In genomic region chr1:130742201-130742600, GRCm38 (mm10) we compare ENCODE assay signal across 28 mouse cellular contexts. TPM values are rescaled to one million over a fixed set of nuclear protein-coding genes. Genes with fewer than 3 reads are reported as not detected.
DNase-seq lines count a peak whose midpoint lies in the region; ATAC-seq and TF ChIP-seq lines count a peak whose summit lies in the region.
"Had no signal": no experiment of that assay in that cellular context is flagged by ENCODE, and none has a peak within 500 bp of the region (broad histone marks: within the 10 kb centered on the region; RNA-seq: fewer than 3 reads in every experiment).

No protein-coding gene starts in this region.

- no peak for TF ChIP-seq CTCF in midbrain, postnatal 0 days (IDR thresholded peaks at IDR 0.05)

- no peak for DNase-seq in heart, postnatal 14 days
- DNase-seq in midbrain, embryonic 10.5 days (ENCODE audit: low spot score), result no peak
- DNase-seq in midbrain, postnatal 0 days (ENCODE audit: low spot score), result no peak
- no peak for DNase-seq in liver, embryonic 13.5 days
- DNase-seq in layer of hippocampus, adult 9-10 months (ENCODE audit: low spot score), result no peak
- DNase-seq: adrenal gland, postnatal 10 days; cerebellum, adult 8-10 months; cerebellum, postnatal 36 days; forebrain, postnatal 0 days; gastrocnemius, postnatal 25 days; heart, adult 2 months; kidney, adult 8-10 months; kidney, postnatal 10 days; left cerebral cortex, postnatal 4 days had no signal

- ATAC-seq in heart, embryonic 11.5 days (replicated peaks; ENCODE audit: insufficient number of reproducible peaks, low FRiP score, low TSS enrichment), result no peak
- no peak for ATAC-seq in midbrain, postnatal 0 days (ENCODE audit: low FRiP score)
- no peak for ATAC-seq in liver, embryonic 13.5 days (ENCODE audit: low read depth)
- ATAC-seq in activated CD4-positive, CD25-positive, alpha-beta regulatory T cell, adult 4 months, result no peak
- ATAC-seq: forebrain, postnatal 0 days; inflammation-experienced regulatory T-cells, adult 6 months; lung, postnatal 0 days had no signal

- no peaks in the 10 kb centered on the region for H3K9me3 ChIP-seq in heart, embryonic 11.5 days (replicated peaks; ENCODE audit: control insufficient read depth, low read length)
- H3K9me3 ChIP-seq in midbrain, embryonic 10.5 days (replicated peaks), result no peaks in the 10 kb centered on the region
- no peaks in the 10 kb centered on the region for H3K9me3 ChIP-seq in midbrain, postnatal 0 days (ENCODE audit: low read length)
- no peaks in the 10 kb centered on the region for H3K9me3 ChIP-seq in liver, embryonic 13.5 days (replicated peaks)

- no peaks in the 10 kb centered on the region for H3K36me3 ChIP-seq in heart, embryonic 11.5 days (ENCODE audit: control insufficient read depth, insufficient read depth, low read length)
- no peaks in the 10 kb centered on the region for H3K36me3 ChIP-seq in midbrain, embryonic 10.5 days
- no peaks in the 10 kb centered on the region for H3K36me3 ChIP-seq in midbrain, postnatal 0 days (ENCODE audit: insufficient read depth, low read length)
- H3K36me3 ChIP-seq in liver, embryonic 13.5 days, result peaks cover 19% of the 10 kb centered on the region

- no peaks in the 10 kb centered on the region for H3K27me3 ChIP-seq in heart, embryonic 11.5 days (ENCODE audit: control insufficient read depth, insufficient read depth, low read length)
- no peaks in the 10 kb centered on the region for H3K27me3 ChIP-seq in midbrain, embryonic 10.5 days (ENCODE audit: low read depth, poor library complexity, severe bottlenecking)
- no peaks in the 10 kb centered on the region for H3K27me3 ChIP-seq in midbrain, postnatal 0 days (ENCODE audit: insufficient read depth, low read length)
- no peaks in the 10 kb centered on the region for H3K27me3 ChIP-seq in liver, embryonic 13.5 days

- intact Hi-C loops in heart, postnatal 14 days (cut with DNase I), result no loop called here

- H3K27ac ChIP-seq in heart, embryonic 11.5 days (ENCODE audit: low read depth, low read length), result peak overlapping the region; percentile 91
- peak overlapping the region; percentile 39; the same call in 1 of the 2 replicates for H3K27ac ChIP-seq in midbrain, embryonic 10.5 days (replicated peaks)
- H3K27ac ChIP-seq in midbrain, postnatal 0 days (ENCODE audit: low read depth, low read length), result no peak overlapping the region
- H3K27ac ChIP-seq in liver, embryonic 13.5 days, result peak overlapping the region; percentile 98
- H3K27ac ChIP-seq: heart, adult 2 months; hindbrain, embryonic 14.5 days; macrophage had no signal

- peaks cover 16% of the 10 kb centered on the region for H3K4me1 ChIP-seq in heart, embryonic 11.5 days (ENCODE audit: control insufficient read depth, insufficient read depth, low read length)
- H3K4me1 ChIP-seq in midbrain, embryonic 10.5 days, result peaks cover 6% of the 10 kb centered on the region; the same call in 1 of the 2 replicates
- H3K4me1 ChIP-seq in midbrain, postnatal 0 days (ENCODE audit: insufficient read depth, low read length), result no peaks in the 10 kb centered on the region
- H3K4me1 ChIP-seq in liver, embryonic 13.5 days (replicated peaks), result peaks cover 98% of the 10 kb centered on the region

- no peak overlapping the region for H3K9ac ChIP-seq in heart, embryonic 11.5 days (ENCODE audit: low read depth, low read length)
- H3K9ac ChIP-seq in midbrain, postnatal 0 days (replicated peaks; ENCODE audit: low read length, poor library complexity, severe bottlenecking), result no peak overlapping the region
- H3K9ac ChIP-seq in liver, embryonic 13.5 days, result peak overlapping the region; percentile 87
- H3K9ac ChIP-seq: forebrain, postnatal 0 days; hindbrain, embryonic 14.5 days had no signal

- no peak overlapping the region for H3K4me2 ChIP-seq in heart, embryonic 11.5 days
- H3K4me2 ChIP-seq in midbrain, postnatal 0 days (ENCODE audit: low read depth, low read length, poor library complexity, severe bottlenecking), result no peak overlapping the region
- peak overlapping the region; percentile 80 for H3K4me2 ChIP-seq in liver, embryonic 13.5 days
- H3K4me2 ChIP-seq: hindbrain, embryonic 14.5 days had no signal

- H3K4me3 ChIP-seq in heart, embryonic 11.5 days (ENCODE audit: low read depth, low read length), result no peak overlapping the region
- no peak overlapping the region for H3K4me3 ChIP-seq in midbrain, embryonic 10.5 days
- no peak overlapping the region for H3K4me3 ChIP-seq in midbrain, postnatal 0 days (ENCODE audit: low read depth, low read length)
- no peak overlapping the region for H3K4me3 ChIP-seq in liver, embryonic 13.5 days (replicated peaks)
- H3K4me3 ChIP-seq: heart, adult 2 months had no signal

- 80% methylated on average over 7 of the region's 7 CpGs for WGBS in heart, embryonic 11.5 days (ENCODE audit: insufficient replicate concordance)
- 89% methylated on average over 7 of the region's 7 CpGs for WGBS in midbrain, embryonic 10.5 days
- WGBS in midbrain, postnatal 0 days, result 89% methylated on average over 7 of the region's 7 CpGs
- WGBS in liver, embryonic 13.5 days (ENCODE audit: insufficient replicate concordance), result 69% methylated on average over 7 of the region's 7 CpGs

RNA-seq across cellular contexts. Expression of gene AA986860, which starts 10.4 kb away (rescaled TPM):
- 0.69 and 1.2 TPM in 2 replicates for polyA plus RNA-seq in heart, embryonic 11.5 days (2014; fragmentation: Nextera tagmentation; extraction: Ambion mirVana)
- under 1 TPM; 0.57 to 0.73 TPM for total RNA-seq in heart, postnatal 14 days (2021)
- 0.42 TPM in 2 replicates for polyA plus RNA-seq in midbrain, embryonic 10.5 days (2016; fragmentation: Nextera tagmentation; extraction: Ambion mirVana)
- total RNA-seq in midbrain, postnatal 0 days (2014; rRNA removed), result 0.71 and 0.99 TPM in 2 replicates
- polyA plus RNA-seq in midbrain, postnatal 0 days (2015; fragmentation: Nextera tagmentation; extraction: Ambion mirVana), result 0.42 TPM in 2 replicates
- polyA plus RNA-seq in liver, embryonic 13.5 days (2015; fragmentation: Nextera tagmentation; extraction: Ambion mirVana), result 6.2 and 8.3 TPM in 2 replicates
- polyA plus RNA-seq in activated CD4-positive, CD25-positive, alpha-beta regulatory T cell, adult 4 months (2017; shearing (Covaris generic)), result under 1 TPM; 0.25 to 0.34 TPM

RNA-seq across cellular contexts. Expression of gene Pfkfb2, which starts 13.1 kb away (rescaled TPM):
- 4.8 and 5.4 TPM in 2 replicates for polyA plus RNA-seq in heart, embryonic 11.5 days (2014; fragmentation: Nextera tagmentation; extraction: Ambion mirVana)
- total RNA-seq in heart, postnatal 14 days (2021), result 10 to 100 TPM; 65.7 to 70.8 TPM
- 5.5 and 8.1 TPM in 2 replicates for polyA plus RNA-seq in midbrain, embryonic 10.5 days (2016; fragmentation: Nextera tagmentation; extraction: Ambion mirVana)
- 26.6 and 41.0 TPM in 2 replicates for total RNA-seq in midbrain, postnatal 0 days (2014; rRNA removed)
- polyA plus RNA-seq in midbrain, postnatal 0 days (2015; fragmentation: Nextera tagmentation; extraction: Ambion mirVana), result 16.9 and 17.2 TPM in 2 replicates
- 4.5 and 5.4 TPM in 2 replicates for polyA plus RNA-seq in liver, embryonic 13.5 days (2015; fragmentation: Nextera tagmentation; extraction: Ambion mirVana)
- polyA plus RNA-seq in activated CD4-positive, CD25-positive, alpha-beta regulatory T cell, adult 4 months (2017; shearing (Covaris generic)), result 1 to 10 TPM; 2.7 to 3.9 TPM

RNA-seq across cellular contexts. Expression of gene Yod1, which starts 25.1 kb away (rescaled TPM):
- 6.5 and 11.1 TPM in 2 replicates for polyA plus RNA-seq in heart, embryonic 11.5 days (2014; fragmentation: Nextera tagmentation; extraction: Ambion mirVana)
- total RNA-seq in heart, postnatal 14 days (2021), result 1 to 10 TPM; 6.3 to 6.6 TPM
- 11.5 and 16.6 TPM in 2 replicates for polyA plus RNA-seq in midbrain, embryonic 10.5 days (2016; fragmentation: Nextera tagmentation; extraction: Ambion mirVana)
- total RNA-seq in midbrain, postnatal 0 days (2014; rRNA removed), result 9.8 and 13.0 TPM in 2 replicates
- polyA plus RNA-seq in midbrain, postnatal 0 days (2015; fragmentation: Nextera tagmentation; extraction: Ambion mirVana), result 15.4 and 21.0 TPM in 2 replicates
- polyA plus RNA-seq in liver, embryonic 13.5 days (2015; fragmentation: Nextera tagmentation; extraction: Ambion mirVana), result 40.8 and 47.6 TPM in 2 replicates
- 10 to 100 TPM; 19.3 to 20.3 TPM for polyA plus RNA-seq in activated CD4-positive, CD25-positive, alpha-beta regulatory T cell, adult 4 months (2017; shearing (Covaris generic))

RNA-seq across cellular contexts. Expression of gene Gm29427, which starts 26.6 kb away (rescaled TPM):
- polyA plus RNA-seq in heart, embryonic 11.5 days (2014; fragmentation: Nextera tagmentation; extraction: Ambion mirVana), result not detected in 2 replicates
- not detected for total RNA-seq in heart, postnatal 14 days (2021)
- not detected in 2 replicates for polyA plus RNA-seq in midbrain, embryonic 10.5 days (2016; fragmentation: Nextera tagmentation; extraction: Ambion mirVana)
- not detected in 2 replicates for total RNA-seq in midbrain, postnatal 0 days (2014; rRNA removed)
- not detected in 2 replicates for polyA plus RNA-seq in midbrain, postnatal 0 days (2015; fragmentation: Nextera tagmentation; extraction: Ambion mirVana)
- not detected in 2 replicates for polyA plus RNA-seq in liver, embryonic 13.5 days (2015; fragmentation: Nextera tagmentation; extraction: Ambion mirVana)
- not detected for polyA plus RNA-seq in activated CD4-positive, CD25-positive, alpha-beta regulatory T cell, adult 4 months (2017; shearing (Covaris generic))
- total RNA-seq: adrenal gland, postnatal 10 days; gastrocnemius, postnatal 25 days; left cerebral cortex, postnatal 4 days; liver, adult 2 months; monocyte, adult 5-6 weeks; neutrophil, adult 5-6 weeks had no signal
- polyA plus RNA-seq: embryonic facial prominence, embryonic 14.5 days; forebrain, postnatal 0 days; hindbrain, embryonic 14.5 days; inflammation-experienced regulatory T-cells, adult 6 months; liver, adult 2 months; lung, postnatal 0 days; macrophage; stomach, postnatal 0 days; thymus, postnatal 0 days had no signal

RNA-seq across cellular contexts. Expression of gene Fcamr, which starts 58.5 kb away (rescaled TPM):
- 0.09 TPM in 1 of 2 replicates, not detected in the other for polyA plus RNA-seq in heart, embryonic 11.5 days (2014; fragmentation: Nextera tagmentation; extraction: Ambion mirVana)
- under 1 TPM; 0.17 to 0.41 TPM for total RNA-seq in heart, postnatal 14 days (2021)
- not detected in 2 replicates for polyA plus RNA-seq in midbrain, embryonic 10.5 days (2016; fragmentation: Nextera tagmentation; extraction: Ambion mirVana)
- total RNA-seq in midbrain, postnatal 0 days (2014; rRNA removed), result not detected in 2 replicates
- polyA plus RNA-seq in midbrain, postnatal 0 days (2015; fragmentation: Nextera tagmentation; extraction: Ambion mirVana), result not detected in 2 replicates
- polyA plus RNA-seq in liver, embryonic 13.5 days (2015; fragmentation: Nextera tagmentation; extraction: Ambion mirVana), result not detected in 2 replicates
- not detected for polyA plus RNA-seq in activated CD4-positive, CD25-positive, alpha-beta regulatory T cell, adult 4 months (2017; shearing (Covaris generic))
- total RNA-seq: gastrocnemius, postnatal 25 days; layer of hippocampus, postnatal 14 days; left cerebral cortex, adult 8-10 months; left cerebral cortex, postnatal 4 days; monocyte, adult 5-6 weeks; neutrophil, adult 5-6 weeks had no signal
- polyA plus RNA-seq: forebrain, postnatal 0 days; hindbrain, embryonic 14.5 days; macrophage; thymus, postnatal 0 days had no signal
